Mouse (Mus musculus) forebrain, embryonic 11.5 days (tissue): Measurements from ENCODE around the gene Mypop. TPM values are rescaled to one million over a fixed set of nuclear protein-coding genes. Genes with fewer than 3 reads are reported as not detected.
A peak's percentile ranks its signal among the peaks of the same experiment; 100 is the strongest.

Source experiments
- ATAC-seq: fragments of 200-750 bp; cut with Nextera tagmentation; replicated peaks from 2 replicates; pipeline ENCODE4 v1.8.0; 2017; ENCODE audit warnings: moderate TSS enrichment; ENCODE audit not compliant: low FRiP score
- DNase-seq: peaks from one replicate; pipeline ENCODE4 v3.0.0-alpha.2; 2017; ENCODE audit warnings: low spot score
- H3K27ac ChIP-seq: fragments of 300-500 bp; sonication (generic); 2 replicates; pipeline ENCODE4 v1.5.1; 2014; ENCODE audit warnings: low read depth, low read length
- H3K27me3 ChIP-seq: fragments of 300-500 bp; sonication (generic); 2 replicates; pipeline ENCODE4 v1.6.1; 2014; ENCODE audit warnings: mild to moderate bottlenecking, low read length, mixed read lengths; ENCODE audit not compliant: control insufficient read depth, insufficient read depth
- H3K36me3 ChIP-seq: fragments of 300-500 bp; sonication (generic); 2 replicates; pipeline ENCODE4 v1.6.1; 2014; ENCODE audit warnings: mild to moderate bottlenecking, low read length, moderate library complexity, mixed read lengths; ENCODE audit not compliant: control insufficient read depth, insufficient read depth
- H3K4me1 ChIP-seq: fragments of 300-500 bp; sonication (generic); replicated peaks from 2 replicates; pipeline ENCODE4 v1.6.1; 2014; ENCODE audit warnings: low read length, mixed read lengths; ENCODE audit not compliant: control insufficient read depth, insufficient read depth
- H3K4me2 ChIP-seq: fragments of 300-500 bp; sonication (generic); 2 replicates; pipeline ENCODE4 v1.6.1; 2014; ENCODE audit warnings: low read depth, mild to moderate bottlenecking, low read length, moderate library complexity, mixed read lengths; ENCODE audit not compliant: severe bottlenecking
- H3K4me3 ChIP-seq: fragments of 300-500 bp; sonication (generic); 2 replicates; pipeline ENCODE4 v1.5.1; 2014; ENCODE audit warnings: low read depth, low read length
- H3K9ac ChIP-seq: fragments of 300-500 bp; sonication (generic); 2 replicates; pipeline ENCODE4 v1.6.1; 2014; ENCODE audit warnings: low read length
- H3K9me3 ChIP-seq: fragments of 300-500 bp; sonication (generic); 2 replicates; pipeline ENCODE4 v1.6.1; 2016; ENCODE audit warnings: low read length, mixed read lengths; ENCODE audit not compliant: control insufficient read depth
- WGBS: fragments of 180-500 bp; shearing (Covaris S2); extraction: QIAGEN DNeasy Blood & Tissue Kit; methylation state at CpG from one replicate; pipeline ENCODE4 v1.1.7; 2014; 5-methylcytosine and 5-hydroxymethylcytosine counted together
- polyA plus RNA-seq: library from polyadenylated mRNA; unstranded; fragments of >200 nt; fragmentation: Nextera tagmentation; extraction: Ambion mirVana; gene quantifications from 2 replicates; pipeline ENCODE4 v1.2.1, GENCODE M21; 2014

Gene Mypop
- polyA plus RNA-seq, 1 experiment from 2014 or later = 4.7 TPM

- Histone ChIP-seq H3K9ac (no peak overlapping the region), H3K4me3 (no peak overlapping the region), H3K27ac (no peak overlapping the region), H3K36me3 (no peaks in the 10 kb centered on the region), H3K27me3 (peaks cover 20% of the 10 kb centered on the region), H3K9me3 (no peaks in the 10 kb centered on the region), H3K4me2 (no peak overlapping the region), H3K4me1 (peaks cover 6% of the 10 kb centered on the region)
- ATAC-seq (no peak), DNase-seq (no peak)
- 91% methylated on average over 5 of the region's 5 CpGs for WGBS
Observed at GRCm38 (mm10) chr7:18993036-18993435, 2.0 kb downstream of the Mypop start.

- DNase-seq = no peak
- no peak overlapping the region for H3K9ac ChIP-seq
- H3K4me1 ChIP-seq = 0 out of 2 replicates have a peak, but pooled peaks cover 3% of the 10 kb centered on the region
Observed at GRCm38 (mm10) chr7:18998835-18999234, 7.8 kb downstream of the Mypop start.

GRCm38 (mm10) chr7:19000421-19000820 is 9.4 kb downstream of the Mypop start:
- Histone ChIP-seq H3K36me3 (peaks cover 1% of the 10 kb centered on the region; the same call in 1 of the 2 replicates), H3K9me3 (no peaks in the 10 kb centered on the region), H3K4me2 (peak overlapping the region; percentile 34), H3K4me1 (peaks cover 13% of the 10 kb centered on the region), H3K9ac (0 out of 2 replicates have a peak overlapping the region, but pooled peaks have one; percentile 4), H3K27ac (no peak overlapping the region), H3K4me3 (peak overlapping the region; percentile 3), H3K27me3 (no peaks in the 10 kb centered on the region)
- no peak for ATAC-seq
- DNase-seq = no peak
- WGBS = 62% methylated on average over 10 of the region's 10 CpGs

More at GRCm38 (mm10) chr7:18998835-18999234, 7.8 kb downstream of the Mypop start:
- 36% methylated on average over 9 of the region's 9 CpGs for WGBS
- Histone ChIP-seq H3K36me3 (no peaks in the 10 kb centered on the region), H3K27me3 (no peaks in the 10 kb centered on the region), H3K4me3 (no peak overlapping the region), H3K27ac (no peak overlapping the region), H3K4me2 (no peak overlapping the region), H3K9me3 (no peaks in the 10 kb centered on the region)
- ATAC-seq = no peak

- Histone ChIP-seq H3K4me3 (peak overlapping the region; percentile 3), H3K36me3 (peaks cover 3% of the 10 kb centered on the region; the same call in 1 of the 2 replicates), H3K4me1 (peaks cover 20% of the 10 kb centered on the region), H3K9me3 (no peaks in the 10 kb centered on the region), H3K4me2 (peak overlapping the region; percentile 34; the same call in 1 of the 2 replicates), H3K27me3 (no peaks in the 10 kb centered on the region), H3K9ac (no peak overlapping the region), H3K27ac (no peak overlapping the region)
- DNase-seq (peak; percentile 71), ATAC-seq (no peak)
- 35% methylated on average over 18 of the region's 18 CpGs for WGBS
Observed at GRCm38 (mm10) chr7:19001066-19001806, 10.2 kb downstream of the Mypop start.

- Histone ChIP-seq H3K27me3 (no peaks in the 10 kb centered on the region), H3K4me1 (peaks cover 22% of the 10 kb centered on the region), H3K36me3 (peaks cover 3% of the 10 kb centered on the region; the same call in 1 of the 2 replicates), H3K4me2 (no peak overlapping the region), H3K4me3 (no peak overlapping the region), H3K9ac (no peak overlapping the region), H3K9me3 (no peaks in the 10 kb centered on the region), H3K27ac (no peak overlapping the region)
- DNase-seq (no peak), ATAC-seq (no peak)
- 81% methylated on average over 3 of the region's 3 CpGs for WGBS
Observed at GRCm38 (mm10) chr7:19001807-19002085, 10.7 kb downstream of the Mypop start.

GRCm38 (mm10) chr7:19002115-19002514 is 11.1 kb downstream of the Mypop start:
- WGBS = 57% methylated on average over 4 of the region's 4 CpGs
- H3K27ac ChIP-seq = no peak overlapping the region
- ATAC-seq (no peak), DNase-seq (no peak)
- H3K4me3 ChIP-seq = peak overlapping the region; percentile 30
- H3K36me3 ChIP-seq = peaks cover 3% of the 10 kb centered on the region; the same call in 1 of the 2 replicates
- H3K4me1 ChIP-seq = peaks cover 22% of the 10 kb centered on the region
- peak overlapping the region; percentile 73; the same call in 1 of the 2 replicates for H3K9ac ChIP-seq
- H3K4me2 ChIP-seq = peak overlapping the region; percentile 67; the same call in 1 of the 2 replicates
- H3K9me3 ChIP-seq = no peaks in the 10 kb centered on the region
- no peaks in the 10 kb centered on the region for H3K27me3 ChIP-seq

- Histone ChIP-seq H3K36me3 (peaks cover 5% of the 10 kb centered on the region; the same call in 1 of the 2 replicates), H3K27ac (no peak overlapping the region), H3K27me3 (no peaks in the 10 kb centered on the region), H3K9me3 (no peaks in the 10 kb centered on the region), H3K9ac (peak overlapping the region; percentile 73), H3K4me2 (peak overlapping the region; percentile 67), H3K4me3 (peak overlapping the region; percentile 30), H3K4me1 (peaks cover 22% of the 10 kb centered on the region)
- 2% methylated on average over 17 of the region's 17 CpGs for WGBS
- ATAC-seq (peak; percentile 65), DNase-seq (peak; percentile 80)
Observed at GRCm38 (mm10) chr7:19002848-19003498, 11.9 kb downstream of the Mypop start.

GRCm38 (mm10) chr7:19003902-19004630 is 13.0 kb downstream of the Mypop start, which contains the start of gene Irf2bp1:
Irf2bp1 (plus strand) TSS chr7:19004044.
- peak within 1 kb of the TSS; percentile 91 for H3K27ac ChIP-seq
- peak within 1 kb of the TSS; percentile 94 for H3K4me3 ChIP-seq
- peak within 1 kb of the TSS; percentile 90 for H3K9ac ChIP-seq
- WGBS = under 1% methylated on average over 66 of the region's 90 CpGs
- no peaks in the 10 kb centered on the region for H3K9me3 ChIP-seq
- peak; percentile 95 for DNase-seq
- H3K4me2 ChIP-seq = peak within 1 kb of the TSS; percentile 98
- H3K36me3 ChIP-seq = peaks cover 5% of the 10 kb centered on the region; the same call in 1 of the 2 replicates
- peaks cover 21% of the 10 kb centered on the region for H3K4me1 ChIP-seq
- H3K27me3 ChIP-seq = no peaks in the 10 kb centered on the region
- ATAC-seq = peak; percentile 75
